Mouse (Mus musculus): Measurements from ENCODE around the gene Ap4b1.

GRCm38 (mm10) chr3:103787225-103787624 is 22.1 kb upstream of the Ap4b1 start:
- TF ChIP-seq CTCF (IDR thresholded peaks at IDR 0.05; ENCODE audit: extremely low read depth, insufficient read depth, insufficient read length, insufficient replicate concordance) = no peak
- no peak for TF ChIP-seq POLR2A (IDR thresholded peaks at IDR 0.05; ENCODE audit: low read depth, low read length)

All from spleen, adult 2 months (tissue).